Mouse (Mus musculus): ENCODE measurements at regions not wholly inside any gene's neighbourhood (a gene's known extent, or its start where the extent isn't known, plus 50 kb on each side); places are given as distances from the start of the nearest gene placed in this dataset.
"Not testable (repeated sequence)": the region's sequence is repeated elsewhere in the genome, so short reads cannot be mapped to it uniquely, and the experiment has no call there.

DNA sequence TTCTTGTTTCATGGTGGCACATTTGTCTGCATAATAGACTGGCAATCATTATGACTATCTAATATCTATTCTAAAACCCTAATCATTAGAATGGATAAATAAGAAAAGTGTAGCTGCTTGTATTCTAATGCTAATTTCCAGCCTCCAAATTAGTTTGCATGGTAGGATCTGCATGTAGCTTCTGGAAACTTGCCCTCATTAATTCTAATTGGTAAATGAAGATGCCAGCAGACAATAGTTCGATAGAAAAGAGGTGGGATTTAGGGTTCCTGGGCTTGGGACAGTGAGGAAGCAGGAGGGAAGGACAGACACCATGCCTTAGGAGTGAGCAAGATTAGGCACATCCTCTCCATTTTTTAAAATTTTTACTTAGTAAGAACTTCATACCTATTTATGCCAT, 1008.3 kb downstream of the Basp1 start:
- Histone ChIP-seq H3K27me3 (no peaks in the 10 kb centered on the region), H3K36me3 (no peaks in the 10 kb centered on the region), H3K4me1 (no peaks in the 10 kb centered on the region), H3K9me3 (no peaks in the 10 kb centered on the region), H3K9ac (no peak overlapping the region), H3K27ac (no peak overlapping the region), H3K4me3 (no peak overlapping the region), H3K4me2 (replicated peaks) (no peak overlapping the region)
- no peak for ATAC-seq (ENCODE audit: insufficient number of reproducible peaks, insufficient read depth, low FRiP score, low TSS enrichment)
- 78% methylated on average over 1 of the region's 1 CpGs for WGBS

DNA sequence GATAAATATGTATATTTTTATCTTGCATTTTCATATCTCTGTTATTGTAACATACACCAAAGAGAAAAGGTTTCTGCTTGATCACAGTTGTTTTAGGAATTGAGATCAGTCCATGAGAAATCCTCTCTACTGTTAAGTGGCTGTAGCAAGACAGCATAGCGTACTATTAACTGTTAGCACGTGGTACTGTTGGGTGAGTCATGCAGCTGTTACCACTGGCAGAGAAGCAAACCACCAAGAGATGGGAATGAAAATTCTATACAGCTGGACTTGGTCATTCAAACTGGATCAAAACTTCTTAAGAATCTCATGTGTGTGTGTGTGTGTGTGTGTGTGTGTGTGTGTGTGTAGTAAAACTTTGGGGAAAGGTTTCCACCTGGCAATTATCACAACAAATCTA, 1013.5 kb downstream of the Basp1 start:
- Histone ChIP-seq H3K36me3 (no peaks in the 10 kb centered on the region), H3K27me3 (no peaks in the 10 kb centered on the region), H3K4me1 (no peaks in the 10 kb centered on the region), H3K9me3 (no peaks in the 10 kb centered on the region), H3K27ac (no peak overlapping the region), H3K4me3 (no peak overlapping the region), H3K9ac (no peak overlapping the region), H3K4me2 (replicated peaks) (no peak overlapping the region)
- no peak for ATAC-seq (ENCODE audit: insufficient number of reproducible peaks, insufficient read depth, low FRiP score, low TSS enrichment)
- 76% methylated on average over 2 of the region's 2 CpGs for WGBS

DNA sequence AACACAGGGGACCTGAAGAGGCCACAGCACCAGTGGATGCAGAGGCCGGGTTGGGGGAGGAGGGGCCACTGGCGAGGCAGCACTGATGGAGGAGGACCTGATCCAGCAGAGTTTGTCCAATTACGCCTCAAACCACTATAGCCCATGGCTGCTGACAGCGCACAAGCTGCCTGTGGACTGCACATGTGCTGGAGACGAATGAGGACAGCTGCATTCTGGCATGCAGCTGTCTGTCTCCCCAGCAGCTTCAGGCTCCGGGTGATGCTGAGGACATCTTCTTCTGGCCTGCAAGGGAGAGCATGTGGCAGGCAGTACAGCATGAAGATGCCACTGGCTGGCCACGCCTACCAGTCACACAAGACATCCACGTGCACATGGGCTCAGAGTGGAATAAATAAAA, 1055.2 kb downstream of the Basp1 start:
- H3K4me3 ChIP-seq = no peak overlapping the region
- WGBS = 87% methylated on average over 8 of the region's 8 CpGs
- ATAC-seq (ENCODE audit: insufficient number of reproducible peaks, insufficient read depth, low FRiP score, low TSS enrichment) = no peak
- H3K27ac ChIP-seq = no peak overlapping the region
- no peaks in the 10 kb centered on the region for H3K27me3 ChIP-seq
- no peaks in the 10 kb centered on the region for H3K4me1 ChIP-seq
- no peak overlapping the region for H3K4me2 ChIP-seq (replicated peaks)
- H3K9me3 ChIP-seq = no peaks in the 10 kb centered on the region
- H3K9ac ChIP-seq = no peak overlapping the region
- H3K36me3 ChIP-seq = no peaks in the 10 kb centered on the region

DNA sequence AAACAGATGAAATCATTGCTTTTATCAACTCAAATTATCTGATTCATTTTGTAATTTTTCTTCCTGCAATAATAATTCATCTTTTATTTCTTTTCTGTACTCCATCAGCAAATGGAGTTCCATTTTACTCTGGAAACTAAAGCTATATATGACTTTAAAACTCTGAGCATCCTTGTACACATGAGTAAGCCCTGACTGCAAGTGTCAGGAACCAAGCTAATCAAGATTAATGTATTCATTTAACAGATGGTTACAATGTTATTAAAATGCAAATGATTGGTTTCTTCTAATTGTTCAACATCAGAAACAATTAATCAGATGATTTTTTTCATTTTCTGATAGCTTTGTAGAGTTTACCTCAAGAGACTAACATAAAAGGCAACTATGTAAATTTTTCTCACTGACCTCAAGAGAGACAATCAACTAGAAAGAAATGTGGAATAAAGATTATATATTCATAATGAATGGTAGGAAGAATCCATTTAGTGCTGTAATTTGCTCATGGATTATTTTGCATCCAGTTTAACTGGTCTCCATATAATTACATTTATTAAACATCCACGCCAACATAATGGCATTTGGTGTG, 1064.5 kb downstream of the Basp1 start:
- Histone ChIP-seq H3K9ac (no peak overlapping the region), H3K36me3 (no peaks in the 10 kb centered on the region), H3K9me3 (no peaks in the 10 kb centered on the region), H3K27me3 (no peaks in the 10 kb centered on the region), H3K4me3 (no peak overlapping the region), H3K4me1 (no peaks in the 10 kb centered on the region), H3K4me2 (replicated peaks) (no peak overlapping the region), H3K27ac (no peak overlapping the region)
- WGBS = 85% methylated on average over 1 of the region's 1 CpGs
- ATAC-seq (ENCODE audit: insufficient number of reproducible peaks, insufficient read depth, low FRiP score, low TSS enrichment) = no peak

DNA sequence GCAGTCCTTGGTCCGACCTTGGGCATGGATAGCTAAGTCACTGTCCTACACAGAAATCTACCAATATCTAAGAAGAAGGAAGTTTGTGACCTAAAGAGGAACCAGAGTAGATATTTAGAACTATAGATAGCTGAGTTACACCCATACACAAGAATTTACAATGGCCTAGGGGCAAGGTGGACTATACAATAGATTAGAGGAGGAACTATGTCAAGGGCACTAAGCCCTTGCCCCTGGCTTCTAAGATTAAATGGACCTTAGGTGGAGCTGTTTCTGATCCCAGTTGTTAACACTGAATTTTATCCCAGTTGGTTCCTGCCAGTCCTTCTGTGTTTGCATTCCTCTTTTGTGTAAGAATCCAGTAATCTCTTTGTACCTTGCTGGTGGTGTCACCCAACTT, 1077.7 kb downstream of the Basp1 start:
- H3K4me2 ChIP-seq (replicated peaks); H3K36me3 ChIP-seq; H3K4me3 ChIP-seq; H3K4me1 ChIP-seq; ATAC-seq (ENCODE audit: insufficient number of reproducible peaks, insufficient read depth, low FRiP score, low TSS enrichment); H3K27me3 ChIP-seq; H3K9me3 ChIP-seq; H3K9ac ChIP-seq; H3K27ac ChIP-seq: not testable (repeated sequence)
- 84% methylated on average over 1 of the region's 1 CpGs for WGBS

DNA sequence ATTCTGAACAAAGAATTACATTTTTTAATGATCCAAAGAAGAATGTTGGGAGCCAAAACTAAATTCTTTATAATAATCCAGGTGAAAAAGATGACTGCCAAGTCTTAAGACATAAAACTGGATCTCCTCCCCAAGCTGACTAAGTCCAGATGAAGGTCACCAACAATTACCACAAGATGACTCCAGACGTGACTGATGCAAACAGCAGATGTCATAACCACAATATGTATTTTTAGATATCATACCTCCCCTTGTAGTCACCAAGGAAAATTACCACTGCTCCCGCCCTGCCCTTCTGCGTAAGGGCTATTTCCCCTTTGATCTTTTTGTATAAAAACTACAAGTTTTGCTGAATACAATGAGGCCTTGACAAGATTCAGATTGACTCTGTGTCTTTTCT, 1110.4 kb downstream of the Basp1 start:
- WGBS = 79% methylated on average over 3 of the region's 3 CpGs
- not testable (repeated sequence) for H3K27ac ChIP-seq; H3K36me3 ChIP-seq; H3K4me1 ChIP-seq; H3K9me3 ChIP-seq; H3K27me3 ChIP-seq; ATAC-seq (ENCODE audit: insufficient number of reproducible peaks, insufficient read depth, low FRiP score, low TSS enrichment); H3K9ac ChIP-seq; H3K4me3 ChIP-seq; H3K4me2 ChIP-seq (replicated peaks)

DNA sequence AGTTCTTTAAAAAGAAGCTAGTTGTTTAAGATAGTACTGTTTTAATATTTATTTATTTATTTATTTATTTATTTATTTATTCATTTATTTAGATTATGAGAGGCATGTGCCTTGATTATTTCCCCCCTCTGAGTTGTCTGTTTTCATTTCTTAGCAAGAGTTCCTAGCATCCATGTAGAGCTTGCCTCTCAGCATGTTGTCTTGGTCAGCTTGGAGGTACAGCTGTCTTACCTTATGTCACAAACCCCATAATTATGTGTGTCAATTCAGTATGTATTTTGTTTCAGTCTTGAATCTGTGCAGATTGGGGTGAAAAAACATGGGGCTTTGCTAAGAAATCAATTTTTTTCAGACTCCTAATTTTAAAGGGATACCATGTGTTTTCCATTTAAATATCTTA, 1116.3 kb downstream of the Basp1 start:
- no peak overlapping the region for H3K4me3 ChIP-seq
- H3K4me1 ChIP-seq = no peaks in the 10 kb centered on the region
- H3K4me2 ChIP-seq (replicated peaks) = no peak overlapping the region
- H3K9ac ChIP-seq = no peak overlapping the region
- H3K9me3 ChIP-seq = no peaks in the 10 kb centered on the region
- ATAC-seq (ENCODE audit: insufficient number of reproducible peaks, insufficient read depth, low FRiP score, low TSS enrichment) = no peak
- H3K27ac ChIP-seq = no peak overlapping the region
- H3K36me3 ChIP-seq = no peaks in the 10 kb centered on the region
- H3K27me3 ChIP-seq = no peaks in the 10 kb centered on the region

DNA sequence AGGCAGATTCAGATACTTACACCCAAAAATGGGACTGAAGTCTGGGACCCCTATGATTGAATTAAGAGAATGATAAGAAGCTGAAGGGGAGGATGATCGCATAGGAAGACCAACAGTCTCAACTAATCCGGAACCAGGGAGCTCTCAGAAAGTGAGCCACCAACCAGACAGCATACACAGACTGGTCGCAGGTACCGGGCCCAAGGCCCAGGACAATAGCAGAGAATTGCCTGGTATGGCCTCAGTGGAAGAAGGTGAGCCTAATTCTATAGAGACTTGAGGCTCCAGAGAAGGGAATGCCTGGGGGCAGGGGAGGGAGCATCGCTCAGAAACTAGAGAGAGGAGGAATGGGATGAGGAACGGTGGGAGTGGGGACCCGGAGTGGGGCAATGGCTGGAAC, 1116.8 kb downstream of the Basp1 start:
- no peak overlapping the region for H3K9ac ChIP-seq
- no peaks in the 10 kb centered on the region for H3K9me3 ChIP-seq
- no peak overlapping the region for H3K4me3 ChIP-seq
- H3K4me2 ChIP-seq (replicated peaks) = no peak overlapping the region
- no peak for ATAC-seq (ENCODE audit: insufficient number of reproducible peaks, insufficient read depth, low FRiP score, low TSS enrichment)
- no peak overlapping the region for H3K27ac ChIP-seq
- H3K4me1 ChIP-seq = no peaks in the 10 kb centered on the region
- no peaks in the 10 kb centered on the region for H3K27me3 ChIP-seq
- H3K36me3 ChIP-seq = no peaks in the 10 kb centered on the region
- 89% methylated on average over 7 of the region's 7 CpGs for WGBS

DNA sequence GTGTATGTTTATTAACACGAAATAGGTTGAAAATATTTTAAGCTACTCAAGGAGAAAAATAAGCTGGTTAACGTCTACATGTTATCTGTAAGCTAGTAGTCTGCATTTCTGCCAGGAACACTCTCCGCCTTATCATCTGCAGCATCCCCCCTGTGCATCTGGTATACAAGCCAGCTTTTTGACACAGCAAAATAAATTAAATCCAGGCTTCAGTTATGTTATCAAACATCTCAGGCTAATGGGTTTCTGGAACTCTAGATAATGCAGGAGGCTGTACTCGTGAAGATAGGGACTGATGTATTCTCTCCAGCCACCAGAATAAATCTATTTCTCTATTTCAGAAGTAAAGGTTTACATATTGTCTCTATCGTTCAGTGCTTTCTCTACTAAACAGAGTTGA, 1138.5 kb downstream of the Basp1 start:
- Histone ChIP-seq H3K27me3 (no peaks in the 10 kb centered on the region), H3K9ac (no peak overlapping the region), H3K4me1 (no peaks in the 10 kb centered on the region), H3K9me3 (no peaks in the 10 kb centered on the region), H3K36me3 (no peaks in the 10 kb centered on the region), H3K4me3 (no peak overlapping the region), H3K27ac (no peak overlapping the region), H3K4me2 (replicated peaks) (no peak overlapping the region)
- WGBS = 79% methylated on average over 5 of the region's 5 CpGs
- ATAC-seq (ENCODE audit: insufficient number of reproducible peaks, insufficient read depth, low FRiP score, low TSS enrichment) = no peak

DNA sequence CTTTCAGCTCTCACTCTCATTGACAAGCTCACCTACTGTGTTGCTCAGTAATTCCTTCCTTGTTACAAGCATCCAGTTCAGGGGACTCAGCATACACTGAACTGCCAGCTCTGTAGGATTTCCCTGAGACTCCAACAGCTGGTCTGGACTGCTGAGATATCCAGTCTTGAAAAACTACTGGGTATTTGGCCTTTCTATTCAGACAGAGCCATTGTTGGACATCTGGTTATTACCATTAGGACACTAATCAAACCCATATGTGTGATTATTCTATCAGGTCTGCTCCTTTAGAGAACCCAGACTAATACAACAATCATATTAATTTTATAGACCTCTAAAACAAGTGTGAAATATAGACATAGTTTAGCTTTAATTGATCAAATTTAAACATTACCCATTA, 1146.2 kb downstream of the Basp1 start:
- Histone ChIP-seq H3K27me3 (no peaks in the 10 kb centered on the region), H3K4me2 (replicated peaks) (no peak overlapping the region), H3K9ac (no peak overlapping the region), H3K9me3 (no peaks in the 10 kb centered on the region), H3K4me3 (no peak overlapping the region), H3K4me1 (no peaks in the 10 kb centered on the region), H3K36me3 (no peaks in the 10 kb centered on the region), H3K27ac (no peak overlapping the region)
- ATAC-seq (ENCODE audit: insufficient number of reproducible peaks, insufficient read depth, low FRiP score, low TSS enrichment) = no peak
